Mouse (Mus musculus) B cell, adult 62 days (primary cell): Measurements from ENCODE around the gene Morf4l2. TPM values are rescaled to one million over a fixed set of nuclear protein-coding genes. Genes with fewer than 3 reads are reported as not detected.

Experiments used
- total RNA-seq: library from RNA; stranded (reverse); gene quantifications from 4 replicates; pipeline ENCODE4 v1.2.4, GENCODE M21; 2023

Gene Morf4l2
- 111 to 140 TPM (median 128 TPM) in 4 replicates for total RNA-seq

GRCm38 (mm10) chrX:136743459-136743858, at the start of gene Morf4l2:
Gene Morf4l2 (minus strand): TSS chrX:136743690.

GRCm38 (mm10) chrX:136780041-136780440, 36.6 kb upstream of the Morf4l2 start, which contains the start of gene Glra4:
Gene Glra4 (minus strand): TSS chrX:136780141.

GRCm38 (mm10) chrX:136707446-136708167, 35.9 kb downstream of the Morf4l2 start, which contains the start of gene Tceal1:
Gene Tceal1 (plus strand): TSS chrX:136707982.

Other genes starting within 250 kb of the Morf4l2 start
- not detected in 4 replicates for gene Kir3dl1, start 225.7 kb downstream of the Morf4l2 start, total RNA-seq
- not detected in 4 replicates for gene Kir3dl2, start 199.6 kb downstream of the Morf4l2 start, total RNA-seq
- gene Tceal3, start 152.8 kb downstream of the Morf4l2 start, total RNA-seq = not detected in 4 replicates
- gene Tceal1, start 35.7 kb downstream of the Morf4l2 start, total RNA-seq = 0.26 to 0.31 TPM (median 0.27 TPM) in 3 of 4 replicates, not detected in the other
- not detected in 4 replicates for gene Glra4, start 36.5 kb upstream of the Morf4l2 start, total RNA-seq
- 4.9 to 6.6 TPM (median 5.1 TPM) in 4 replicates for gene Plp1, start 79.0 kb upstream of the Morf4l2 start, total RNA-seq
- gene Rab9b, start 125.1 kb upstream of the Morf4l2 start, total RNA-seq = not detected in 4 replicates
- not detected in 4 replicates for gene H2bfm, start 183.6 kb upstream of the Morf4l2 start, total RNA-seq
- gene Tmsb15b2, start 231.8 kb upstream of the Morf4l2 start, total RNA-seq = 11.4 to 22.6 TPM (median 19.7 TPM) in 4 replicates
- 3.0 to 6.6 TPM (median 4.6 TPM) in 3 of 4 replicates, not detected in the other for gene Tmsb15l, start 233.2 kb upstream of the Morf4l2 start, total RNA-seq
- gene Tmsb15b1, start 233.2 kb upstream of the Morf4l2 start, total RNA-seq = 12.6 to 19.7 TPM (median 15.6 TPM) in 4 replicates
- 13.4 to 17.0 TPM (median 13.9 TPM) in 4 replicates for gene Zcchc18, start 249.5 kb upstream of the Morf4l2 start, total RNA-seq